Mouse (Mus musculus) embryonic facial prominence, embryonic 15.5 days (tissue): ENCODE measurements around the gene Pdia2. TPM values are rescaled to one million over a fixed set of nuclear protein-coding genes. Genes with fewer than 3 reads are reported as not detected.

Experiments
- ATAC-seq: fragments of 200-750 bp; cut with Nextera tagmentation; 2 replicates; pipeline ENCODE4 v1.8.0; 2017; ENCODE audit warnings: low read depth, moderate TSS enrichment; ENCODE audit not compliant: insufficient number of reproducible peaks, low FRiP score, low TSS enrichment
- H3K27ac ChIP-seq: fragments of 300-500 bp; sonication (generic); replicated peaks from 2 replicates; pipeline ENCODE4 v1.5.1; 2015; ENCODE audit warnings: mild to moderate bottlenecking, inconsistent platforms
- H3K27me3 ChIP-seq: fragments of 300-500 bp; sonication (generic); 2 replicates; pipeline ENCODE4 v1.6.1; 2015; ENCODE audit warnings: inconsistent platforms
- H3K36me3 ChIP-seq: fragments of 300-500 bp; sonication (generic); 2 replicates; pipeline ENCODE4 v1.6.1; 2015; ENCODE audit warnings: mild to moderate bottlenecking, inconsistent platforms
- H3K4me1 ChIP-seq: fragments of 300-500 bp; sonication (generic); 2 replicates; pipeline ENCODE4 v1.6.1; 2015; ENCODE audit warnings: inconsistent platforms
- H3K4me2 ChIP-seq: fragments of 300-500 bp; sonication (generic); replicated peaks from 2 replicates; pipeline ENCODE4 v1.6.1; 2015; ENCODE audit warnings: mild to moderate bottlenecking, inconsistent platforms
- H3K4me3 ChIP-seq: fragments of 300-500 bp; sonication (generic); replicated peaks from 2 replicates; pipeline ENCODE4 v1.5.1; 2015; ENCODE audit warnings: mild to moderate bottlenecking, inconsistent platforms
- H3K9ac ChIP-seq: fragments of 300-500 bp; sonication (generic); 2 replicates; pipeline ENCODE4 v1.6.1; 2015; ENCODE audit warnings: inconsistent platforms
- H3K9me3 ChIP-seq: fragments of 300-500 bp; sonication (generic); replicated peaks from 2 replicates; pipeline ENCODE4 v1.6.1; 2016; ENCODE audit warnings: inconsistent platforms
- WGBS: fragments of 180-500 bp; shearing (Covaris S2); methylation state at CpG from one replicate; pipeline ENCODE4 v1.1.7; 2015; 5-methylcytosine and 5-hydroxymethylcytosine counted together
- polyA plus RNA-seq: library from polyadenylated mRNA; unstranded; fragments of >200 nt; fragmentation: Nextera tagmentation; extraction: Ambion mirVana; gene quantifications from 2 replicates; pipeline ENCODE4 v1.2.1, GENCODE M21; 2015

Gene Pdia2
- 0.67 and 0.88 TPM in 2 replicates for polyA plus RNA-seq

- WGBS: 76% methylated on average over 4 of the region's 4 CpGs
- Histone ChIP-seq H3K4me3 (no peak within 1 kb of the TSS), H3K4me1 (peaks cover 29% of the 10 kb centered on the region), H3K9me3 (no peaks in the 10 kb centered on the region), H3K27me3 (peaks cover 44% of the 10 kb centered on the region), H3K27ac (no peak within 1 kb of the TSS), H3K36me3 (peaks cover 42% of the 10 kb centered on the region), H3K9ac (no peak within 1 kb of the TSS), H3K4me2 (no peak within 1 kb of the TSS)
- no peak for ATAC-seq
Measured at GRCm38 (mm10) chr17:26198892-26199291, at the start of gene Pdia2. TSS of gene Pdia2 (minus strand) at chr17:26199087.

GRCm38 (mm10) chr17:26244101-26244841 is 45.4 kb upstream of the Pdia2 start, which contains the start of gene Fam234a:
TSS of gene Fam234a (minus strand) at chr17:26244242.
- Histone ChIP-seq H3K27ac (peak within 1 kb of the TSS; percentile 83), H3K36me3 (no peaks in the 10 kb centered on the region), H3K4me2 (peak within 1 kb of the TSS; percentile 83), H3K4me3 (peak within 1 kb of the TSS; percentile 72), H3K9ac (peak within 1 kb of the TSS; percentile 62), H3K4me1 (peaks cover 15% of the 10 kb centered on the region), H3K27me3 (no peaks in the 10 kb centered on the region), H3K9me3 (no peaks in the 10 kb centered on the region; the same call in 1 of the 2 replicates)
- 6% methylated on average over 33 of the region's 33 CpGs for WGBS
- ATAC-seq: peak; percentile 98

DNA sequence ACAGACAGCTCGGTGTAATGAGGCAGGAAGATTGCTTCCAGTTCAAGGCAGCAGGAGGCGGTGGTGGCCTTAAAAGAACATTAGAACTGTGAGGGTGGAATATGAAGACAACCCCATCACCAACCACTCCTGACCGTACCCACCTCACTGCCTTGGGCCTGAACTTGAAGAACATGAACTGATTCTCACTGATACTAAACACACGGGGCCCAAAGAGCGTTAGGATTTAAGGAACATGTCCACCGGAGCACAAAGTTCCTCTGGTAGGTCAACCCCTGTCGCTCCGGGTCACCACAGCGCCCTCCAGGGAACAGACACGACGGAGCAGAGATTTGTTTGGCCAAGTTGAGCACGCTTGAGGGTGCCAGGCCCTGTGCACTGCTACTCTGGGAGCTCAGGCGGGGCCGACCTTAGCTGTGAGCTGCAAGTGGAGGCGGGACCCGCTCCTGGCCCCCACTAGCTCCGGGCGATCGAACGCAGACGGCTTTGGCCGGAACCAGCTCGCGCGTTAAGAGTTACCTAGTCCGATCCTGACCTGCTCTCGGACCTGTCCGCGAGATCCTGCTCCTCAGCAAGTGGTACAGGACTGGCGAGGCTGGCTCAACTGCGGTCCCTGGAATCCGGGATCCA is 44.7 kb upstream of the Pdia2 start:
- Histone ChIP-seq H3K27ac (peak overlapping the region; percentile 83), H3K4me2 (peak overlapping the region; percentile 83), H3K36me3 (no peaks in the 10 kb centered on the region), H3K9me3 (no peaks in the 10 kb centered on the region; the same call in 1 of the 2 replicates), H3K4me1 (peaks cover 15% of the 10 kb centered on the region), H3K27me3 (no peaks in the 10 kb centered on the region), H3K4me3 (peak overlapping the region; percentile 72), H3K9ac (peak overlapping the region; percentile 62)
- 1% methylated on average over 32 of the region's 32 CpGs for WGBS
- ATAC-seq: peak; percentile 81

GRCm38 (mm10) chr17:26240990-26241389 is 42.1 kb upstream of the Pdia2 start:
- H3K9me3 ChIP-seq: no peaks in the 10 kb centered on the region; the same call in 1 of the 2 replicates
- ATAC-seq: no peak
- 72% methylated on average over 6 of the region's 6 CpGs for WGBS
- no peak overlapping the region for H3K4me2 ChIP-seq
- H3K4me3 ChIP-seq: no peak overlapping the region
- H3K9ac ChIP-seq: no peak overlapping the region
- H3K36me3 ChIP-seq: no peaks in the 10 kb centered on the region
- no peak overlapping the region; the same call in 1 of the 2 replicates for H3K27ac ChIP-seq
- H3K4me1 ChIP-seq: peaks cover 15% of the 10 kb centered on the region
- H3K27me3 ChIP-seq: no peaks in the 10 kb centered on the region

- no peak for ATAC-seq
- H3K4me1 ChIP-seq: peaks cover 18% of the 10 kb centered on the region
- H3K27ac ChIP-seq: no peak overlapping the region; the same call in 1 of the 2 replicates
- H3K27me3 ChIP-seq: no peaks in the 10 kb centered on the region
- H3K4me3 ChIP-seq: no peak overlapping the region
- H3K9ac ChIP-seq: no peak overlapping the region
- H3K9me3 ChIP-seq: no peaks in the 10 kb centered on the region; the same call in 1 of the 2 replicates
- H3K36me3 ChIP-seq: no peaks in the 10 kb centered on the region
- no peak overlapping the region for H3K4me2 ChIP-seq
- 62% methylated on average over 6 of the region's 6 CpGs for WGBS
Measured at GRCm38 (mm10) chr17:26240120-26240790, 41.4 kb upstream of the Pdia2 start.

- Histone ChIP-seq H3K4me2 (no peak overlapping the region), H3K36me3 (no peaks in the 10 kb centered on the region), H3K27me3 (no peaks in the 10 kb centered on the region), H3K27ac (no peak overlapping the region), H3K4me3 (no peak overlapping the region), H3K9me3 (no peaks in the 10 kb centered on the region), H3K9ac (no peak overlapping the region), H3K4me1 (peaks cover 21% of the 10 kb centered on the region)
- ATAC-seq: no peak
- WGBS: 49% methylated on average over 2 of the region's 2 CpGs
Measured at GRCm38 (mm10) chr17:26239551-26239950, 40.7 kb upstream of the Pdia2 start.

DNA sequence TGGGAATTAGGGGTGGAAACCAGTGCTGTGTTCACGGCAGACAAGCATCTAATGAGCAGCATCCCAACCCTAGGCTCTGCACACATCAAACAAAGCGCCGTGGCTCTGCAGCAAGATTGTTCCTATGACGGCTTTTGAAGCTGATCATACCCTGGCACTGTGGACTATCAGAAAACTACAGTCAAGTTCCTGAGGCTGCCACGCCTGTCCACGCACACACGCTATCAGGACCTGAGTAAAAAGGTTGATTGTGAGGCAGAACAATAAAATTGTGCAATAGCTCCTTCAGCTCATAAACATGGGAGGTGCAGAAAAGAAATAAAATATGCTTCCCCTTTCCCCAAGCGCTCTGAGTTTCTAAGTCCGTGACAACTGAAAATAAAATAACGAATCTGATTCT is 38.8 kb upstream of the Pdia2 start:
- H3K4me1 ChIP-seq: peaks cover 12% of the 10 kb centered on the region; the same call in 1 of the 2 replicates
- no peaks in the 10 kb centered on the region for H3K27me3 ChIP-seq
- H3K27ac ChIP-seq: no peak overlapping the region
- ATAC-seq: no peak
- no peak overlapping the region for H3K4me2 ChIP-seq
- WGBS: 83% methylated on average over 10 of the region's 10 CpGs
- no peak overlapping the region for H3K9ac ChIP-seq
- H3K9me3 ChIP-seq: no peaks in the 10 kb centered on the region
- no peak overlapping the region for H3K4me3 ChIP-seq
- H3K36me3 ChIP-seq: peaks cover 2% of the 10 kb centered on the region; the same call in 1 of the 2 replicates

GRCm38 (mm10) chr17:26235077-26235815 is 36.4 kb upstream of the Pdia2 start:
- no peak for ATAC-seq
- WGBS: 42% methylated on average over 13 of the region's 13 CpGs
- peak overlapping the region; percentile 44 for H3K27ac ChIP-seq
- no peaks in the 10 kb centered on the region for H3K9me3 ChIP-seq
- H3K4me1 ChIP-seq: peaks cover 7% of the 10 kb centered on the region; the same call in 1 of the 2 replicates
- H3K9ac ChIP-seq: no peak overlapping the region
- peaks cover 3% of the 10 kb centered on the region; the same call in 1 of the 2 replicates for H3K36me3 ChIP-seq
- no peak overlapping the region for H3K4me3 ChIP-seq
- no peak overlapping the region for H3K4me2 ChIP-seq
- H3K27me3 ChIP-seq: no peaks in the 10 kb centered on the region

- no peak overlapping the region for H3K27ac ChIP-seq
- no peak overlapping the region for H3K4me3 ChIP-seq
- peaks cover 3% of the 10 kb centered on the region; the same call in 1 of the 2 replicates for H3K36me3 ChIP-seq
- 84% methylated on average over 8 of the region's 8 CpGs for WGBS
- no peak overlapping the region for H3K4me2 ChIP-seq
- peaks cover 7% of the 10 kb centered on the region; the same call in 1 of the 2 replicates for H3K4me1 ChIP-seq
- no peak overlapping the region for H3K9ac ChIP-seq
- H3K9me3 ChIP-seq: no peaks in the 10 kb centered on the region
- ATAC-seq: no peak
- H3K27me3 ChIP-seq: no peaks in the 10 kb centered on the region
Measured at GRCm38 (mm10) chr17:26234386-26234785, 35.5 kb upstream of the Pdia2 start.

- H3K36me3 ChIP-seq: peaks cover 3% of the 10 kb centered on the region; the same call in 1 of the 2 replicates
- H3K9ac ChIP-seq: no peak overlapping the region
- H3K4me2 ChIP-seq: no peak overlapping the region
- peaks cover 7% of the 10 kb centered on the region; the same call in 1 of the 2 replicates for H3K4me1 ChIP-seq
- no peaks in the 10 kb centered on the region for H3K9me3 ChIP-seq
- ATAC-seq: no peak
- H3K27me3 ChIP-seq: no peaks in the 10 kb centered on the region
- H3K27ac ChIP-seq: no peak overlapping the region
- WGBS: 71% methylated on average over 8 of the region's 8 CpGs
- H3K4me3 ChIP-seq: no peak overlapping the region
Measured at GRCm38 (mm10) chr17:26232863-26233262, 34.0 kb upstream of the Pdia2 start.
